Mouse (Mus musculus) liver, adult 2 months (tissue): ENCODE results near the gene Kdm5a.
A peak's percentile ranks its signal among the peaks of the same experiment; 100 is the strongest.

Source experiments
- CTCF ChIP-seq: fragments of 200-500 bp; IDR thresholded peaks from 2 replicates; pipeline ENCODE4 v1.5.1; 2011; ENCODE audit warnings: low read depth, low read length, control low read depth
- POLR2A ChIP-seq: fragments of 200-500 bp; IDR thresholded peaks from 2 replicates; pipeline ENCODE4 v1.6.1; 2011; ENCODE audit warnings: low read length, control low read depth; ENCODE audit not compliant: insufficient read depth; ENCODE audit errors: extremely low read depth

GRCm38 (mm10) chr6:120481538-120481937, 117.6 kb downstream of the Kdm5a start:
- peak; percentile 44 for TF ChIP-seq CTCF
- TF ChIP-seq POLR2A, result no peak
